Mouse (Mus musculus): Measurements from ENCODE around the gene Arhgap6.

GRCm38 (mm10) chrX:169332264-169332663 lies 537.4 kb downstream of the Arhgap6 start:
- TF ChIP-seq GATA1 (IDR thresholded peaks at IDR 0.05; ENCODE audit: borderline replicate concordance, low read length): no peak
- no peak for TF ChIP-seq FLI1 (IDR thresholded peaks at IDR 0.05; ENCODE audit: low read length)
